Mouse (Mus musculus): ENCODE results near the gene Slc18b1. TPM values are rescaled to one million over a fixed set of nuclear protein-coding genes. Genes with fewer than 3 reads are reported as not detected.
A peak's percentile ranks its signal among the peaks of the same experiment; 100 is the strongest.
"Not testable (repeated sequence)": the region's sequence is repeated elsewhere in the genome, so short reads cannot be mapped to it uniquely, and the experiment has no call there.

The Slc18b1 gene
- 10 to 100 TPM; 24.1 to 24.7 TPM for total RNA-seq (2021)

GRCm38 (mm10) chr10:23796551-23797503 lies at the start of gene Slc18b1:
Gene Slc18b1 (plus strand): TSS chr10:23796986.
- DNase-seq (ENCODE audit: low spot score in 2 of 2) = peak; percentile 39
- intact Hi-C loops (cut with DNase I) = loop anchor here (1.0 kb wide), 1 partner anchor 10 kb away; the partner anchor contains the start of gene Rps12

- intact Hi-C loops (cut with DNase I) = no loop called here
- DNase-seq (ENCODE audit: low spot score in 2 of 2) = no peak
These were observed 42.6 kb upstream of the Slc18b1 start for GRCm38 (mm10) chr10:23754166-23754565.

- intact Hi-C loops (cut with DNase I) = loop anchor here (1.0 to 5.0 kb wide), 3 partner anchors 165 to 691 kb away; no protein-coding TSS in a partner anchor
- no peak for DNase-seq (ENCODE audit: low spot score in 2 of 2)
These were observed 19.4 kb upstream of the Slc18b1 start for GRCm38 (mm10) chr10:23777288-23777945.

GRCm38 (mm10) chr10:23780539-23781275 lies 16.1 kb upstream of the Slc18b1 start:
- intact Hi-C loops (cut with DNase I) = loop anchor here (10.0 kb wide), 1 partner anchor 1076 kb away; no protein-coding TSS in a partner anchor
- DNase-seq (ENCODE audit: low spot score in 2 of 2) = no peak

- intact Hi-C loops (cut with DNase I) = loop anchor here (10.0 kb wide), 1 partner anchor 1077 kb away; no protein-coding TSS in a partner anchor
- no peak for DNase-seq (ENCODE audit: low spot score in 2 of 2)
These were observed 14.7 kb upstream of the Slc18b1 start for GRCm38 (mm10) chr10:23781760-23782735.

- no peak for DNase-seq (ENCODE audit: low spot score in 2 of 2)
- intact Hi-C loops (cut with DNase I) = loop anchor here (10.0 kb wide), 1 partner anchor 1078 kb away; no protein-coding TSS in a partner anchor
These were observed 13.8 kb upstream of the Slc18b1 start for GRCm38 (mm10) chr10:23782855-23783492.

- DNase-seq (ENCODE audit: low spot score in 2 of 2) = no peak
- intact Hi-C loops (cut with DNase I) = loop anchor here (10.0 kb wide), 1 partner anchor 1079 kb away; no protein-coding TSS in a partner anchor
These were observed 13.3 kb upstream of the Slc18b1 start for GRCm38 (mm10) chr10:23783493-23783884.

- DNase-seq (ENCODE audit: low spot score in 2 of 2) = no peak
- intact Hi-C loops (cut with DNase I) = loop anchor here (10.0 kb wide), 1 partner anchor 1079 kb away; no protein-coding TSS in a partner anchor
These were observed 12.7 kb upstream of the Slc18b1 start for GRCm38 (mm10) chr10:23784121-23784520.

GRCm38 (mm10) chr10:23785599-23785998 lies 11.2 kb upstream of the Slc18b1 start:
- intact Hi-C loops (cut with DNase I) = loop anchor here (5.0 to 10.0 kb wide), 2 partner anchors 1053 to 1081 kb away; partner anchors contain the start of gene Tbpl1
- DNase-seq (ENCODE audit: low spot score in 2 of 2) = not testable (repeated sequence)

- DNase-seq (ENCODE audit: low spot score in 2 of 2) = no peak
- intact Hi-C loops (cut with DNase I) = loop anchor here (5.0 to 10.0 kb wide), 2 partner anchors 1054 to 1081 kb away; partner anchors contain the start of gene Tbpl1
These were observed 10.7 kb upstream of the Slc18b1 start for GRCm38 (mm10) chr10:23786040-23786439.

GRCm38 (mm10) chr10:23786631-23787038 lies 10.2 kb upstream of the Slc18b1 start:
- intact Hi-C loops (cut with DNase I) = loop anchor here (1.0 to 10.0 kb wide), 3 partner anchors 10 to 1082 kb away; partner anchors contain the start of genes Slc18b1 and Tbpl1
- not testable (repeated sequence) for DNase-seq (ENCODE audit: low spot score in 2 of 2)

- intact Hi-C loops (cut with DNase I) = loop anchor here (1.0 to 10.0 kb wide), 3 partner anchors 9 to 1082 kb away; partner anchors contain the start of genes Slc18b1 and Tbpl1
These were observed 9.5 kb upstream of the Slc18b1 start, which contains the start of gene Rps12 for GRCm38 (mm10) chr10:23787062-23787821. Gene Rps12 (minus strand): TSS chr10:23787275.

GRCm38 (mm10) chr10:23788056-23788600 lies 8.7 kb upstream of the Slc18b1 start:
- intact Hi-C loops (cut with DNase I) = loop anchor here (5.0 to 10.0 kb wide), 2 partner anchors 1056 to 1083 kb away; partner anchors contain the start of gene Tbpl1
- DNase-seq (ENCODE audit: low spot score in 2 of 2) = no peak

More at GRCm38 (mm10) chr10:23787062-23787821, 9.5 kb upstream of the Slc18b1 start, which contains the start of gene Rps12:
- peak; percentile 99 for DNase-seq (ENCODE audit: low spot score in 2 of 2)

GRCm38 (mm10) chr10:23795871-23796520 lies 790 bp upstream of the Slc18b1 start:
- no peak for DNase-seq (ENCODE audit: low spot score in 2 of 2)
- intact Hi-C loops (cut with DNase I) = loop anchor here (1.0 kb wide), 1 partner anchor 9 kb away; the partner anchor contains the start of gene Rps12

GRCm38 (mm10) chr10:23797606-23798005 lies 820 bp downstream of the Slc18b1 start:
- intact Hi-C loops (cut with DNase I) = no loop called here
- no peak for DNase-seq (ENCODE audit: low spot score in 2 of 2)

GRCm38 (mm10) chr10:23798142-23798541 lies 1.4 kb downstream of the Slc18b1 start:
- intact Hi-C loops (cut with DNase I) = no loop called here
- DNase-seq (ENCODE audit: low spot score in 2 of 2) = no peak

Data from left cerebral cortex, postnatal 25 days (tissue).